Mouse (Mus musculus): ENCODE results near the gene Immp2l.
A peak's percentile ranks its signal among the peaks of the same experiment; 100 is the strongest.

Gene Immp2l

DNA sequence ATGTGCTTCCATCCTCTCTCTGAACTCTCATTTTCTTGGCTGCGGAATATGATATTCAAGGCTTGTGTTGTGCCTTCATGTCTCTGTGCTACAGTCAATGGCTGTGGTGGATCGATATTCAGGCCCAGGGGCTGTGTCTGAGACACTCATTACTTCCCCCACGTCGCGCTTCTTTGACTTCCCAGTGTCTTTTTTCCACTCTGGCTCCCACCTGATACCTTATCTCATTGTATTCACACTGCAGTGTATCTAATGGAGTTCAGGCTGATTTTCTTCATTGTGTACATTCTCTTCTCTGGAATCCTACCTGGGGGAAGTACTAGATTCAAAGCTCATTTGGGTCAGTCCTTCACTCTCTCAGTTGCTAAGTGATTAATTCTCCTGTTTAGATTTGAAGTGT is 27.1 kb downstream of the Immp2l start:
- DNase-seq: no peak

GRCm38 (mm10) chr12:41052897-41053296 is 29.0 kb downstream of the Immp2l start:
- no peak for DNase-seq

- peak; percentile 62 for DNase-seq
Measured at GRCm38 (mm10) chr12:41054006-41054791, 30.3 kb downstream of the Immp2l start.

GRCm38 (mm10) chr12:41055941-41056340 is 32.1 kb downstream of the Immp2l start:
- no peak for DNase-seq

DNA sequence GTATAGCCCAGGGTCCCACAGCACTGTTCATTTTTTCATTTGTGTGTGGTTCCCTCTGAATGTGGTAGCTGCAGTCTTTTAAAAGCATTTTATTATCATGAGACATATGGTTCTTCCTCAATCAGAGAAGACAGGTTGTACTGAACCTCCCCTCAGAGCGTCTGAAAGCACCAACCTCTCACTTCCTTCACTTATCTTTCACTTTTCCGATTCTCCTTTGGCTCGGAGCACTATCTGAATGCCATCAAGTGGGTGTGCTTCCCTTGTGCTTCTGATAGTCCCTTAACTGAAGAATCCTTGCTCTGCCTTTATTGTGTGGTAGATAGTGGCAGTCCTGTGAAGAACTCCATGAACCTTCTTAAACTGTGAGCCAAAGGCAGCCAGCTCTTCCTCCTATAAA is 39.4 kb downstream of the Immp2l start:
- no peak for DNase-seq

DNA sequence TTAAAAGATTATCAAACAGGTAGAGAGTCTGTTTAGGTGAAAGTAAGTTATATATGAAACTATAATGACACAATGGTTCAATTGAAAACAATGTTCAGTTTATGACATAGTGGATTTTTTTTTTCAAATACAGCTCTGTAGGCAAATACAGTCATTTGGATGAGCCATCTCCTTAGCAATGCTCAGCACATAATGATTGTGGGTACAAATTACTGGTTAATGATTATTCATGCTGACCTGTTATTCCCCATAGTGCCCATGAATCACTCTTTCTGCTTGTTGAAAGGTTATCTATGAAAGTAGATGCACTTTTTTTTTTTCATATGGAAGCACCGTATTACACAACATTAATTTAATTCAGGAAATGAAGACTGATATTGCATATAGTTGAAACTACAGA is 58.0 kb downstream of the Immp2l start:
- DNase-seq: no peak

DNA sequence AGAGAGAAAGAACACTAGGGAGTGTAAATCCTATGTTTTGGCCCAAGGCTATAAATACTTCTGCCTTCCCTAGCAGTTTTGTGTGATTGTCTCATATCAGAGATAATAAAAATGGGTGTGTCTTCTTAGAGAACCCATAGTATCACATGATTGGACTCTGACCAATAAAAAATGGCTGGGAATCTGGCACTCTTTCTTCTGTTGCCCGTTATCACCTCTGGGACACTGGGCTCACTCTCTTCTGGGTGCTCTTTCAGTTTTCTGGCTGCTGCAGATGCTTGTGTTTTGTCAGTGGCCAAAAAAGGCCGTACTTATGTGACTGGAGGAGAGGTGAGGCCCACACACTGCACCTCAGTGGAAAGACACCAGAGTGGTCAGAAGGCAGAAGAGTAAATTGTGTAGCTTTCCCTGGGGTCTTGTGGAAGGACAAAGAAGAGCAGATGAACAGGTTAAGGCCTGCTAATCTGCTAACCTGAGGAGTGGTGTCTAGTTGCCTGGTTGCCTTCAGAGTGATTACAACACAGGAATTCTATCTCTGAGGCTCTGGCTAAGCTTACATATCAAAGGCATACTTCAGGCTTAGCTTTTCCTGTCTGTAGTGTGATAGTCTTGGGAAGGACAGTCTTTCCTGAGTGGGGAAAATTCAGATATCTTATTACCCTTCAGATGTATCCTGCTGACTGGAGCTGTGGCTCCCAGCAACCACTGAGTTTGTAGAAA is 60.6 kb downstream of the Immp2l start:
- no peak for DNase-seq

GRCm38 (mm10) chr12:41089931-41090366 is 66.1 kb downstream of the Immp2l start:
- DNase-seq: no peak

DNA sequence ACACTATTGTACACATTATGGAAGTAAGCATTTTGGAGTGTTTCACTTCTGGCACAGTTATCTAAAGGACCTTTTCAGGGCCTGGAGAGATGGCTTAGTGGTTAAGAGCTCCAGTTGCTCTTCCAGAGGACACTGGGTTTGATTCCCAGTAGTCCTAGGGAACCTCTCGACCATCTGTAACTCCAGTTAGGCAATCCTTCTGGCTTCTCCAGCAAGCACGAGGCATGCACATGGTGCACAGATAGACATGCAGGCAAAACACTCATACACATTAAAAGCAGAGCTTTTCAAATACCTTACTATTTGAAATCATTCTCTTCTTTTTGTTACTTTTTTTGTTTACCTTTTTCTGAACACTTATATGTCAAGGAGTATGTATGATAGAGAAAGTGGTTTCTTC is 66.9 kb downstream of the Immp2l start:
- DNase-seq: no peak

DNA sequence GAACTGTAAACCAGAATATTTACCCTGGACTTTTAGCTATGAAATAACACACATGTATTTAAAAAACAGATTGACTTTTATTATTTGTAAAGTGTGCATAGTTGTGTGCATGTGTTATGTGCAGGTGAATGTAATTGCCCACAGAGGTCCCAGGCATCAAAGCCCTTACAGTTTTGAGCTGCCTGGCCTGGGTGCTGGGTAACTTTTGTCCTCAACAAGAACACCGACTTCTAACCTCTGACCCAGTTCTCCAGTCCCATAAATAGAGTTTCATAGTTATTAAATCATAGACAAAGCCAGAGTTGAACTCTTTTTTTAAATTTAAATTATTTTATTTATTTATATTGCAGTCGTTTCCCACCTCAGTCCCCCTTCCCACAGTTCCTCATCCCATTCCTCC is 67.4 kb downstream of the Immp2l start:
- DNase-seq: no peak

GRCm38 (mm10) chr12:41096045-41096444 is 72.2 kb downstream of the Immp2l start:
- no peak for DNase-seq

DNA sequence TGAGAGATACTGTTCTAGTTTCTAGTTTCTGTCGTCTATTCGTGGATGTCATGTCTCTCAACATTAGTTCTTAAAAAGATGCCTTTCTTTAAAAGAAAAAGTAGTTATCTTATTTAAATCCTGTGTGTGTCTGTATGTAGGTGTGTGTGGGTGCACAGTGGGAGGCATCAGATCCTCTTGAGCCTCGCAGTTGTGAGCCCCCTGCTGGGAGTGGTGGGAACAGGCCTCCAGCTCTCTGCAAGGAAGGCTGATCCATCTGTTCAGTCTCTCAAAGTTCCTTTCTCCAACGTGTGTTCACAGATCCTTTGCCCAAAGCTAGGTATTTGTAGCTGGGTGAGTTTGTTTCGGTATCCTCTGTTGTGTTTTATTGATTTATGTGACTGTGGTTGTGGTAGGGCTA is 73.5 kb downstream of the Immp2l start:
- DNase-seq: no peak

- DNase-seq: no peak
Measured at GRCm38 (mm10) chr12:41109011-41109410, 85.1 kb downstream of the Immp2l start.

DNA sequence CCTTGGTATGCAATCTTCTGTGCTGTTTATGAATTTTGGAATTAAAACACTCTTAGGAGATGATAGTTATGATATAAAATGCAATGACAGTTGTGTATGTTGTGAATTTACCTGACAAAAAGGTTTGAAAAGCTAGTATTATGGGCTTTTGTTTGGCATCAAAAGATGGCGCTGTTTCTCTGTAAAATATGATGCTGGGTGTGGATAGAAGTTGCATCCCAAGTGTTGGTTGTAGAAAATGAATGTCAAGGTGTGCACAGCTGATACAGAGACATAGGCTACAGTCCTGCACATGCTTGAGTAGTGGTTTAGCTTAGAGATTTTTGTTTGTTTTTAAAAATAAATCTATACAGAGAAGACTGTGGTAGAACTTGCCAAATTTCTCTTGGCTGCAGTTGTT is 87.6 kb downstream of the Immp2l start:
- DNase-seq: peak; percentile 4

GRCm38 (mm10) chr12:41112137-41112536 is 88.2 kb downstream of the Immp2l start:
- no peak for DNase-seq

- no peak for DNase-seq
Measured at GRCm38 (mm10) chr12:41118358-41118757, 94.5 kb downstream of the Immp2l start.

GRCm38 (mm10) chr12:41119657-41120056 is 95.8 kb downstream of the Immp2l start:
- no peak for DNase-seq

DNA sequence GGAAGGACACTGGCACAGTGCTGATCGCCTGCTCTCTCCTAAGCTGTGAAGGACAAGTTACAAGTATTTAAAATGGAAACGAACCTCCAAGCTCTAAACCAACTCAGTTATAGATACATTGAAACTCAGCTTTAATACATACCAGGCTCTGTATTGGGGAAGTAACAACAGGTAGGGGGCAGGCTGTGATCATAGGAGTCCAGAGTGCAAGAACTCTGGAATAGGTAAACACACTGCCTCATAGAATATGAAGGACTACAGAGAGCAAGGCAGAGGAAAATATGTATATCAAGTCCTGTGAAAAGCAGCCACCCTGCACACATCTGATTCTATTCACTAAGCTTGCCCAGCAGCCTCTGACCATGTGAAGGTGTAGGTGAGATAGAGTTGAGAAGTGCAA is 99.3 kb downstream of the Immp2l start:
- DNase-seq: no peak

DNA sequence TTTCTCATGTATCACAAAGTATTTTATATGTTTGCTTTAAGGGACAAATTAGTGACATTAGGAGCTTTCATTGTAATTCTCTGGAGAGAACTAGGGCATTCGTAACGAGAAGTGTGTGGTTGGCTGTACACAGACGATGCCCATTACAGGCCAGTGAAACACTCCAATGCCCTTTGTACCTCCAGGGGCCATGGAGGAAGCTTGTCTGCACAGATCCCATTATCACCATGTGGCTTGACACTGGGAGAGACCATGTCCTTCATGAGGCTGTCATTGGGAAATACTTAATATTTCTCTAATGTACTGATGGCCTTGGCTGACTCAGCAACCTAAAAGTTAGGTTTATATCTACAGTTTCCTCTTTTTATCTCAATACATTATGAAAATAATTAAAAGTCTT is 111.0 kb downstream of the Immp2l start:
- no peak for DNase-seq

DNA sequence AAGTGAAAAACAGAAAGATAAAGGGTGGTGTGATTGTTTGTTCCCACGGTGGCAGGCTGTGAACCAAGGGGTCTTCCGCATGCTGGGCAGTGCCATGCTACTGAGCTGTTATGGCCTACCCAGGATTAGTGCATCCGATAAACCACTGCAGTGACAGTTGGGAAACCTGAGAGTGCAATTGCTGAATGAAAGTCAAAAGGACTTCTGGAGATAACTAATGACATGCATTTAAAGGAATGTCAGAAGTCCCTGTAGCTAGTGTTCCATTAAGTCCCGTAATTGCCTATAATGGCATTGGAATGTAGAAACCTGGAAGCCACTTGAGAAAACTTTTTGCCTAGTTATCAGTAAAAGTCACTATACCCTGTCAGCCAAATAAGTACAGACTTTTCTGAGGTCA is 135.7 kb downstream of the Immp2l start:
- no peak for DNase-seq

DNA sequence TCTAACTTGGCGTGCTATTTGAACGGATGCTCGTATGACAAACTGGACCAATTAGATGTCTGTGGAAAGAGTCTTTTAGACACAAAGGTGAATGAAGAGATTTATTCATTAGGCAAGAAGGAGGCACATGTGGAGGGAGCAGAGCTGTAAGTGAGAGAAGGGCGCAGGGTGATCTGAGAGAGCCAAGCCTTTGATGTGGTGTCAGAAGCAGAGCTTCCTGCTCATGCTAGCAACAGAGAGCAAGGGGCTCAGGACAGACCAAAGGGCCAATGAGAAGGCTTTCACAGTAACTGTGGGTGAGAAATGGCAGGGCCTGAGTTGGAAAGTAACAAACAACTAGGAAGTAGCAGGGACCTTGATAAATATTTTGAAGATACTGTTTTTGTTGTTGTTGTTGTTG is 143.9 kb downstream of the Immp2l start:
- no peak for DNase-seq

DNA sequence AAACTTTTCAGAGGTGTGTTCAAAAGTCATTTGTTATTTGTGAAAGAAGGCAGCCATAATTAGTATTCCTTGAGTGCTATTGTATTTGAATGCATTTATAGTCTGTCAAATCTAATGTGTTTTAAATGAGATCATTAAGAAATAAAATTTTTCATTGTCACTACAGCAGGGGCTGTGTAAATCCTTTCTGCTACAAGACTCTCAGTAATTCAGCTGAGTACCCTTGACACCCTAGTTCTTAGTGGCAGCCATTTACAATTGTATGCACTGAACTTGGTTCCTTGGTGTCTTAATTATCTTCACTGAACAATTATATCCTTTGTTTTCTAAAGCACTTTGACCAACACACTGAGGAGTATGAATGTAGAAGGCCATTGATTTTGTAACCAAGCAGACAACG is 146.2 kb downstream of the Immp2l start:
- no peak for DNase-seq

GRCm38 (mm10) chr12:41182856-41183255 is 159.0 kb downstream of the Immp2l start:
- no peak for DNase-seq

- no peak for DNase-seq
Measured at GRCm38 (mm10) chr12:41185060-41185459, 161.2 kb downstream of the Immp2l start.

GRCm38 (mm10) chr12:41185509-41185908 is 161.6 kb downstream of the Immp2l start:
- no peak for DNase-seq

Measured in cerebellum, adult 11 months (tissue).